Mouse (Mus musculus): ENCODE data around the gene Nebl. TPM values are rescaled to one million over a fixed set of nuclear protein-coding genes. Genes with fewer than 3 reads are reported as not detected.
A peak's percentile ranks its signal among the peaks of the same experiment; 100 is the strongest.

Gene Nebl
- polyA plus RNA-seq, 1 experiment from 2014 or later: 3.6 TPM

DNA sequence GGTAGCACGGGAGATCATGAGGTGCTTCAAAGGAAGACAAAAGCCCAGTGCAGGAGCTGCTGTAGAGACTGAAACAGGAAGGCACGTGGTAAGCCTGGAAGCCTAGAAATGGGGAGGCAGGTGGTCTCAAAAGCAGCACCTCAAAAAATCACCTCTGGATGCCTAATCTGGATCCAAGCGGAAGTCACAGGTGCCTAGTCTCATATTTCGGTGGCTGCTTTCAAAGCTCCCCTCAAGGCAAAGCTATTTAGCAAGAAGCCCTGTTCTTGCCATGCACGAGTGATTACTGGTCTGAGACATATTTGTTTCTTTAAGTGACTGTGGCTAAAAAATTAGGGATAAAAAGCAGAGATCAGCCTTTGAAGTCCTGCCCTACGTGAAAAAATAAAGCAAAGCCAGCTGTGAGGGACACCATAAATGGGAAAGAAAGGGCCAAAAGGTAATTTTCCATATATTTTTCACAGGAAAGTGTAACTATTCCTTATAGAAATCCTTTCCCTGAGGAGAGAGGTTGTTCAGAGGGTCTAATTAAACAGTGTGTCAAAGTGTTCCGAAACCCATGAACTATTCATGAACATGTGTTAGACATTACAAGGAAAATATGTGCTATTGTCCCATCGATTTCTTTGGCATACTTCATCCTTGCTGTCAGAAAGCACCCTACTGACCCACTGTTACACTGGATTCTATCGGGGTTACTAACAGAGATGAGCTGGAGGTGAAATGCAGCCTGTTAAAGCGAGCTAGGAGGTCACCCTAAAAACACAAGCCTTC, 206.9 kb downstream of the Nebl start:
- no peak overlapping the region for H3K4me3 ChIP-seq
- H3K27me3 ChIP-seq (ENCODE audit: poor library complexity, severe bottlenecking): no peaks in the 10 kb centered on the region
- 0 out of 2 replicates have a peak overlapping the region, but pooled peaks have one; percentile 25 for H3K27ac ChIP-seq
- H3K36me3 ChIP-seq (replicated peaks): no peaks in the 10 kb centered on the region
- H3K9me3 ChIP-seq: no peaks in the 10 kb centered on the region
- peaks cover 47% of the 10 kb centered on the region for H3K4me1 ChIP-seq
- peak; percentile 17 for DNase-seq (ENCODE audit: extremely low spot score, low spot score)
- 47% methylated on average over 10 of the region's 10 CpGs for WGBS

DNA sequence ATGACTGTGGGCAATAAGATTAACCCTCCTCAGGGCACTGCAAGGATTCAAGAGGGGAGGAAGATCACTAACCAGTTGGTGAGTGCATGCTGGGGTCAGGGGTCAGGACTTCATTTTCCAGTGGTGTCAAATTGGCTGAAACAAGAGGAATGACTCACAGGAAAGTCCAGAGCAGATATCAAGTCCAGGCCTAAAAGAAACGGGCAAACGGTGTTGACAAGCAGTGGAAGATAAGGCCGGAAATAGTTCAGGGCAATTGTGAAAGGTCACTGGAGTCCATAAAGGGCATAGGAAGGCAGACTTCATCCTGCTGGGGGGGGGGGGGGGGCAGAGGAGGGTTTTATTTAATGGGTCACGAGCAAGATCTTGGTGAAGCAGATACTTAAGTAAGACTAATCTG, 207.5 kb downstream of the Nebl start:
- H3K4me1 ChIP-seq: peaks cover 47% of the 10 kb centered on the region
- 38% methylated on average over 4 of the region's 4 CpGs for WGBS
- H3K27ac ChIP-seq: 0 out of 2 replicates have a peak overlapping the region, but pooled peaks have one; percentile 25

GRCm38 (mm10) chr2:17515686-17516085, 215.6 kb downstream of the Nebl start:
- Histone ChIP-seq H3K27ac (no peak overlapping the region), H3K27me3 (ENCODE audit: poor library complexity, severe bottlenecking) (peaks cover 55% of the 10 kb centered on the region), H3K4me3 (no peak overlapping the region), H3K36me3 (replicated peaks) (no peaks in the 10 kb centered on the region), H3K4me1 (peaks cover 4% of the 10 kb centered on the region), H3K9me3 (no peaks in the 10 kb centered on the region)
- no peak for DNase-seq (ENCODE audit: extremely low spot score, low spot score)
- 82% methylated on average over 2 of the region's 2 CpGs for WGBS

More for the DNA sequence above, 207.5 kb downstream of the Nebl start:
- Histone ChIP-seq H3K27me3 (ENCODE audit: poor library complexity, severe bottlenecking) (peaks cover under 1% of the 10 kb centered on the region; the same call in 1 of the 2 replicates), H3K36me3 (replicated peaks) (no peaks in the 10 kb centered on the region), H3K4me3 (no peak overlapping the region), H3K9me3 (no peaks in the 10 kb centered on the region)
- DNase-seq (ENCODE audit: extremely low spot score, low spot score): no peak

GRCm38 (mm10) chr2:17514765-17515164, 216.5 kb downstream of the Nebl start:
- no peak overlapping the region for H3K4me3 ChIP-seq
- DNase-seq (ENCODE audit: extremely low spot score, low spot score): no peak
- H3K9me3 ChIP-seq: no peaks in the 10 kb centered on the region
- no peak overlapping the region for H3K27ac ChIP-seq
- H3K4me1 ChIP-seq: peaks cover 4% of the 10 kb centered on the region
- WGBS: 57% methylated on average over 12 of the region's 12 CpGs
- no peaks in the 10 kb centered on the region for H3K36me3 ChIP-seq (replicated peaks)
- H3K27me3 ChIP-seq (ENCODE audit: poor library complexity, severe bottlenecking): peaks cover 64% of the 10 kb centered on the region

- Histone ChIP-seq H3K27ac (no peak overlapping the region), H3K36me3 (replicated peaks) (no peaks in the 10 kb centered on the region), H3K27me3 (ENCODE audit: poor library complexity, severe bottlenecking) (peaks cover 43% of the 10 kb centered on the region), H3K4me3 (no peak overlapping the region), H3K9me3 (no peaks in the 10 kb centered on the region), H3K4me1 (peaks cover 3% of the 10 kb centered on the region)
- 67% methylated on average over 1 of the region's 1 CpGs for WGBS
- no peak for DNase-seq (ENCODE audit: extremely low spot score, low spot score)
Measured at GRCm38 (mm10) chr2:17509942-17510341, 221.3 kb downstream of the Nebl start.

- Histone ChIP-seq H3K27me3 (ENCODE audit: poor library complexity, severe bottlenecking) (peaks cover 26% of the 10 kb centered on the region), H3K9me3 (no peaks in the 10 kb centered on the region), H3K36me3 (replicated peaks) (no peaks in the 10 kb centered on the region), H3K27ac (no peak overlapping the region), H3K4me3 (no peak overlapping the region), H3K4me1 (no peaks in the 10 kb centered on the region)
- DNase-seq (ENCODE audit: extremely low spot score, low spot score): no peak
- WGBS: 77% methylated on average over 2 of the region's 2 CpGs
Measured at GRCm38 (mm10) chr2:17507362-17507761, 223.9 kb downstream of the Nebl start.

DNA sequence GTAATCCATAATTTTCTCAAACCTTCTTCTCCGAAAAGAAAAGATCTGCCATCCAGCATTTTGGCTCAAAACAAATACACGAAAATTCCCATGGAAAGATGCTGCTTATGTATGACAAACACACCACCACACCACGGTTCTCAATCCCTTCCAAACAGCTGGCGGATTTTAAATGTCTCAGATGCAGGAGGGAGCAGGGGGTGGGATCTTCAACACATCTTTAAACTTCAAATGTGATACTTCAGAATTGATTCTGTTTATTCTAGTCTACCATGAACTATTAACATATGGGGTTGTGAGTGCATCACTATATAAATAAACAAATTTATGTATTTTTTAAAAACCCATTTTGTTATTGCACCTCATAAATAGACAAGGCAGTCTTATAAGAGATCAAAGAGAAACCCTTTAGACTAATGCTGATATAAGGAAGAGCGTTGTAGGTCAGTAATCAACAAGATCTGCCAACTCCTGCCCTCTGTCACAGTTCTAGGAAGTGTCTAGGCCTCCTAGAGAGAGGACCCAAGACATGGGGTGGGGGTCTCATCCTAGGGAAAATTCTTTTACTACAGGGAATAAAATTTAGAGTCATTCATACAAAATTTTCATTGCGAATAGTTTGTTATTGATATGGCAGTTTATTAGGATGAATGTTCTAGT, 227.0 kb downstream of the Nebl start:
- Histone ChIP-seq H3K36me3 (replicated peaks) (no peaks in the 10 kb centered on the region), H3K4me1 (no peaks in the 10 kb centered on the region), H3K27ac (no peak overlapping the region), H3K4me3 (no peak overlapping the region), H3K27me3 (ENCODE audit: poor library complexity, severe bottlenecking) (no peaks in the 10 kb centered on the region), H3K9me3 (no peaks in the 10 kb centered on the region)
- DNase-seq (ENCODE audit: extremely low spot score, low spot score): no peak
- WGBS: 93% methylated on average over 6 of the region's 6 CpGs

GRCm38 (mm10) chr2:17501075-17501474, 230.2 kb downstream of the Nebl start:
- Histone ChIP-seq H3K36me3 (replicated peaks) (no peaks in the 10 kb centered on the region), H3K4me1 (no peaks in the 10 kb centered on the region), H3K4me3 (no peak overlapping the region), H3K9me3 (no peaks in the 10 kb centered on the region), H3K27me3 (ENCODE audit: poor library complexity, severe bottlenecking) (no peaks in the 10 kb centered on the region), H3K27ac (no peak overlapping the region)
- DNase-seq (ENCODE audit: extremely low spot score, low spot score): no peak
- WGBS: 91% methylated on average over 3 of the region's 3 CpGs

DNA sequence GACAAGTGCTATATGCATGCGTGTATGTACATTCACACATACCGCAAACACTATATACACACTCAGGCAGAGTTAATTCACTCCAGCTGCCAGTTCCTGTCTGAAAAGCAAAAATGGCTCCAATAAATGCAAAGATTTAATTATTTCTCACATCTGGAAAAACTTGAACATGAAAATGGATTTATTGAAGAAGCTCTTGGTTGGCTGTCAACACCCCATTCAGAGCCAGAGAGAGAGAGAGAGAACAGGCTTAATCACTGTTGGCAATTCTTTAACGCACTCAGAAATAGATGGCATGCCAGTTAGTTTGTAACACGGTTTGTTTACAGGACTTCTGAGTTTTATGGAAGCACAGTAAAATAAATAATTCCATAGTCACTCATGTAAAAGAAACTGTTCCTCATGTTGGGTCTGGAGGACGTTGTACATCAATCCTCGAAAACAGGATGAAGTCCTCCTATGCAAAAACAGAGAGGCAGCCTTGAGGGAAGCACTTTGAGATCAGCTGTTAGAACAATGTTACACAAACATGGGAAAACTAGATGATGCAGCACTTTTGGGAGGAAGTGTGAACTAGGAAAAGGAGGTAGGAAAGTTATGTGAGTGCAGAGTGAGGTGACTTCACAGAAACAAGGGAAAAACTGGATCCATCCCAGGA, 265.6 kb downstream of the Nebl start:
- DNase-seq (ENCODE audit: extremely low spot score, low spot score): no peak
- no peaks in the 10 kb centered on the region for H3K27me3 ChIP-seq (ENCODE audit: poor library complexity, severe bottlenecking)

GRCm38 (mm10) chr2:17460434-17460833, 270.8 kb downstream of the Nebl start:
- H3K4me1 ChIP-seq: no peaks in the 10 kb centered on the region
- 87% methylated on average over 2 of the region's 2 CpGs for WGBS

More for the DNA sequence above, 265.6 kb downstream of the Nebl start:
- Histone ChIP-seq H3K4me3 (no peak overlapping the region), H3K9me3 (no peaks in the 10 kb centered on the region), H3K4me1 (no peaks in the 10 kb centered on the region), H3K27ac (no peak overlapping the region), H3K36me3 (replicated peaks) (no peaks in the 10 kb centered on the region)
- 87% methylated on average over 6 of the region's 6 CpGs for WGBS

GRCm38 (mm10) chr2:17453676-17454075, 277.6 kb downstream of the Nebl start:
- H3K9me3 ChIP-seq: no peaks in the 10 kb centered on the region
- no peak overlapping the region for H3K27ac ChIP-seq
- DNase-seq (ENCODE audit: extremely low spot score, low spot score): no peak
- H3K27me3 ChIP-seq (ENCODE audit: poor library complexity, severe bottlenecking): no peaks in the 10 kb centered on the region
- no peak overlapping the region for H3K4me3 ChIP-seq
- H3K36me3 ChIP-seq (replicated peaks): no peaks in the 10 kb centered on the region
- no peaks in the 10 kb centered on the region for H3K4me1 ChIP-seq

More at GRCm38 (mm10) chr2:17460434-17460833, 270.8 kb downstream of the Nebl start:
- no peak overlapping the region for H3K27ac ChIP-seq
- H3K36me3 ChIP-seq (replicated peaks): no peaks in the 10 kb centered on the region
- no peak overlapping the region for H3K4me3 ChIP-seq
- no peaks in the 10 kb centered on the region for H3K27me3 ChIP-seq (ENCODE audit: poor library complexity, severe bottlenecking)
- no peaks in the 10 kb centered on the region for H3K9me3 ChIP-seq
- no peak for DNase-seq (ENCODE audit: extremely low spot score, low spot score)

GRCm38 (mm10) chr2:17448341-17448740, 282.9 kb downstream of the Nebl start:
- H3K9me3 ChIP-seq: no peaks in the 10 kb centered on the region

DNA sequence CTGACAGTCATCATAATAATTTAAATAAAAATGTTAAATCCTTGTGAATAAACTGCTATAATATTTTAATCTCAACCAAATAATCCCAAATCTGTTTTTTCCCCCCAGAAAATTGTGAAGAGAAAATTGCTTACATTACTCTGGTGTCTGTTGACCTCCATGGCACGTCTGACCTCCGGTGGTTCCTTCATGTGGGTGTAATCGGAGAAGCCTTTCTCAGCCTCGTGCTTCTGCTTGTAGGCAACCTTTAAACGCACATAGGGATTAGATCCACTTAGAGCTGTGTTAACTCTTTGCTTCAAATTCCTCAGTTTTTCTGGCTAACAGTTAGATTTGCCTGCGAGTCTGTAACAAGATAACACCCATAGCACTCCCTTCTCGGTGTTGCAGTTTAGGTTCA, 287.7 kb downstream of the Nebl start:
- Histone ChIP-seq H3K27ac (no peak overlapping the region), H3K4me1 (no peaks in the 10 kb centered on the region), H3K27me3 (ENCODE audit: poor library complexity, severe bottlenecking) (peaks cover 9% of the 10 kb centered on the region), H3K9me3 (no peaks in the 10 kb centered on the region), H3K36me3 (replicated peaks) (no peaks in the 10 kb centered on the region), H3K4me3 (no peak overlapping the region)
- WGBS: 48% methylated on average over 7 of the region's 7 CpGs
- no peak for DNase-seq (ENCODE audit: extremely low spot score, low spot score)

More at GRCm38 (mm10) chr2:17448341-17448740, 282.9 kb downstream of the Nebl start:
- H3K4me3 ChIP-seq: no peak overlapping the region
- no peak for DNase-seq (ENCODE audit: extremely low spot score, low spot score)
- H3K27me3 ChIP-seq (ENCODE audit: poor library complexity, severe bottlenecking): no peaks in the 10 kb centered on the region
- no peak overlapping the region for H3K27ac ChIP-seq
- H3K36me3 ChIP-seq (replicated peaks): no peaks in the 10 kb centered on the region
- H3K4me1 ChIP-seq: no peaks in the 10 kb centered on the region
